Mouse (Mus musculus) testis, adult 2 months (tissue): ENCODE measurements around the gene Fstl1.

Experiments
- CTCF ChIP-seq: fragments of 200-500 bp; IDR thresholded peaks from 2 replicates; pipeline ENCODE4 v1.5.1; 2012; ENCODE audit warnings: low read depth, mild to moderate bottlenecking, inconsistent platforms, low read length, moderate library complexity; ENCODE audit not compliant: control insufficient read depth, insufficient read depth, insufficient replicate concordance
- POLR2A ChIP-seq: fragments of 200-500 bp; IDR thresholded peaks from 2 replicates; pipeline ENCODE4 v1.6.1; 2012; ENCODE audit warnings: low read depth, mild to moderate bottlenecking, inconsistent platforms, low read length, moderate library complexity; ENCODE audit not compliant: control insufficient read depth

- no peak for TF ChIP-seq CTCF
- no peak; the same call in 1 of the 2 replicates for TF ChIP-seq POLR2A
These were observed 92.1 kb downstream of the Fstl1 start for GRCm38 (mm10) chr16:37868506-37869469.
